Mouse (Mus musculus) neural tube, embryonic 15.5 days (tissue): ENCODE results near the gene Spag16. TPM values are rescaled to one million over a fixed set of nuclear protein-coding genes. Genes with fewer than 3 reads are reported as not detected.

Source experiments
- ATAC-seq: fragments of 200-750 bp; cut with Nextera tagmentation; 2 replicates; pipeline ENCODE4 v1.8.0; 2017; ENCODE audit warnings: mild to moderate bottlenecking, moderate TSS enrichment, moderate library complexity; ENCODE audit not compliant: low FRiP score
- H3K27ac ChIP-seq: fragments of 300-500 bp; sonication (generic); replicated peaks from 2 replicates; pipeline ENCODE4 v1.5.1; 2015; ENCODE audit warnings: mild to moderate bottlenecking, inconsistent platforms
- H3K27me3 ChIP-seq: fragments of 300-500 bp; sonication (generic); replicated peaks from 2 replicates; pipeline ENCODE4 v1.6.1; 2015; ENCODE audit warnings: inconsistent platforms
- H3K36me3 ChIP-seq: fragments of 300-500 bp; sonication (generic); 2 replicates; pipeline ENCODE4 v1.6.1; 2015; ENCODE audit warnings: inconsistent platforms
- H3K4me1 ChIP-seq: fragments of 300-500 bp; sonication (generic); 2 replicates; pipeline ENCODE4 v1.6.1; 2015; ENCODE audit warnings: inconsistent platforms
- H3K4me2 ChIP-seq: fragments of 300-500 bp; sonication (generic); 2 replicates; pipeline ENCODE4 v1.6.1; 2015; ENCODE audit warnings: inconsistent platforms, mild to moderate bottlenecking, moderate library complexity
- H3K4me3 ChIP-seq: fragments of 300-500 bp; sonication (generic); replicated peaks from 2 replicates; pipeline ENCODE4 v1.5.1; 2015; ENCODE audit warnings: mild to moderate bottlenecking, inconsistent platforms
- H3K9ac ChIP-seq: fragments of 300-500 bp; sonication (generic); replicated peaks from 2 replicates; pipeline ENCODE4 v1.6.1; 2015; ENCODE audit warnings: mild to moderate bottlenecking, inconsistent platforms
- H3K9me3 ChIP-seq: fragments of 300-500 bp; sonication (generic); replicated peaks from 2 replicates; pipeline ENCODE4 v1.6.1; 2016; ENCODE audit warnings: inconsistent platforms
- WGBS: fragments of 180-500 bp; shearing (Covaris S2); methylation state at CpG from one replicate; pipeline ENCODE4 v1.1.7; 2015; ENCODE audit warnings: mixed read lengths; 5-methylcytosine and 5-hydroxymethylcytosine counted together
- polyA plus RNA-seq: library from polyadenylated mRNA; unstranded; fragments of >200 nt; fragmentation: Nextera tagmentation; extraction: Ambion mirVana; gene quantifications from 2 replicates; pipeline ENCODE4 v1.2.1, GENCODE M21; 2015

Spag16 gene
- polyA plus RNA-seq, 1 experiment from 2014 or later: 0.95 TPM

DNA sequence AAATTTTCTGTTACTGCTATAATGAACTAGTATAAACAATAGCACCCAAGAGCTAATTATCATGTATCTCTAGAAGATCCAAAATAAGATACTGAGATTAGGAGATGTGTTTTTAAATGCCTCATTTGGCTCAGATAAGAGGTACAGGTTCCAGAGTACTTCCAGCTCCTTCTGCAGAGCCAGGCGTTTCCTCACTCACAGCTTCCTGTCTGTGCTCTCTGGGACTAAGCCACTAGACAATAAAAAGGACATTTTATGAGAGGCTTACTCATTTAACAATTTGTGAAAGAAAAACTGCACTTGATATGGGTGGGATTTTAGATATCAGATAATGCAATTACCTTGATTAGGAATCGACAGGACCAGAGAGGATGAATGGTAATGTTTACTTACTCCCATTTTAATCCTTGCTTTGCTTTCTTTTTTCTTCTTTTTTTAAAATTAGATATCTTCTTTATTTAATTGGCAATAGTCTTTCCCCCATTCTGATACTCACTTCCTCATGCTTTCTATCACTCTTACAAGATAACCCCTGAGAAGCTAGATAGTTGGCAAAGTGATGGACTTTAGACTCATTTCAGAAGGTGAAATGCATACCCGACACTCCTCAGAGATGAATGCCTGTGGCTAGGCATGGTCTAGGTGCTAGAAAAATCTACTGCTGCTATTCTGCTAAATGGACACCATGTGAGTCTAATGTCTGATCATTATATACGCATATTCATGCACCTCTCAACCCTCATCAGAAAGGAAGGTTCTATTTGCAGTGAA is 289.6 kb downstream of the Spag16 start:
- no peaks in the 10 kb centered on the region for H3K36me3 ChIP-seq
- no peaks in the 10 kb centered on the region for H3K9me3 ChIP-seq
- no peak overlapping the region for H3K9ac ChIP-seq
- H3K4me1 ChIP-seq: no peaks in the 10 kb centered on the region
- no peak overlapping the region for H3K4me2 ChIP-seq
- WGBS: 88% methylated on average over 4 of the region's 4 CpGs
- no peak overlapping the region for H3K27ac ChIP-seq
- ATAC-seq: no peak
- no peaks in the 10 kb centered on the region for H3K27me3 ChIP-seq
- H3K4me3 ChIP-seq: no peak overlapping the region

- Histone ChIP-seq H3K4me1 (no peaks in the 10 kb centered on the region), H3K9me3 (no peaks in the 10 kb centered on the region), H3K36me3 (no peaks in the 10 kb centered on the region), H3K4me2 (no peak overlapping the region), H3K27ac (no peak overlapping the region), H3K27me3 (no peaks in the 10 kb centered on the region), H3K4me3 (no peak overlapping the region), H3K9ac (no peak overlapping the region)
- WGBS: 67% methylated on average over 2 of the region's 2 CpGs
- no peak for ATAC-seq
These were observed 301.3 kb downstream of the Spag16 start for GRCm38 (mm10) chr1:70128035-70128434.

DNA sequence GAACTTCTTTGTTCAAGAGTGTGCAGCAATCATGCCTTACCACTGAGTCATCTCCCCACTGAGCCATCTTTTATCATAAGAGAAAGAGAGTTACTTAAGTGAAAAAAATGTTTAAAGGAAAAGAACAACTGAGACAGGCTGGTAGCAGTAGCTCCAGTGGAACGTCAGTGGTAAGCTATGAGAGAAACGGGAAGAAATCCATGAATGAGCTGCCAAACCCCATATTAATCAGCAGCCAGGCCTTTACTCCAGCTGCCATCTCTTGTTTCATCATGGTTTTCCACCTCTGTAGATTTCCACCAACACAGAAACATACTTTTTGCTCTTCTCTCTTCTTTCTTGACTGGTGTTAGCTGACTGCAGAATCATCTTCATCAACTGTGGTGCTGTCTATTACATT is 308.8 kb downstream of the Spag16 start:
- Histone ChIP-seq H3K36me3 (no peaks in the 10 kb centered on the region), H3K27ac (no peak overlapping the region), H3K4me3 (no peak overlapping the region), H3K4me1 (no peaks in the 10 kb centered on the region), H3K4me2 (no peak overlapping the region), H3K9me3 (no peaks in the 10 kb centered on the region), H3K27me3 (no peaks in the 10 kb centered on the region), H3K9ac (no peak overlapping the region)
- no peak for ATAC-seq
- WGBS: 80% methylated on average over 2 of the region's 2 CpGs

DNA sequence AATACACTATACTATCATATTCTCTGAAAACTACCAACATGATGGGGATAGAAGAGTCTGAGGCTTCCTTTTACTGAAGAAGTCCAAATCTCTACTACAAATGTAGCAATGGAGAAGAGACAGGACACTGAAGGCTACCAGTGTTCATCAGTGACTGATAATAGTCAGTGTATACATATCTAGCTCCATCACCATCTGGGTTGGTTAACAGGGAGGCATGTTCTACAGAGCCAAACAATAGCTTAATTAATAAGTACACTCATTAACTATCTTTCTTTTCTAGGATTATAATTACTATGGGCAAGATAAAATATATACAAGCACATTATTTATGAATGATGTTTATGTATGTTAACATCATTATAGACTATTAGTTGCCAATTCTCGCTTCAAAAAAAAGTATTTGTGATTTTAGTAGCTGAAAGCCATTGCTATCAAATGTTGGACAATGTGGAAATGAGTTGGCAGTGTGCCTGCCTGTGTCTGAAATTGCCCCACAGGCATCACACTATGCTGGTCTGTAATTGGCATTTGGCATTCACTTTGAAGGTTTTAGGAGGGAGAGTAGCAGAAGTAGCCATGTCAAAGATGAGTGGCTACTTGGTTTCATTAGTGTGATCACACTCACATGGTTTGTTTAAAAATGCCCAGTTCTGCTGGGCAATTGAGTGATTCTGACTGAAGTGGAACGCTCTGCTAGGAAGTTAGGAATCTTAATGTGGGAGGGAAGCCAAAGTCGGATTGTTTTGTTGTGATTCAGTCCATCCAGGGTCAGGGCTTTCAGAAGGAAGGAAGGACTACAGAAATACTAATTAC is 338.8 kb downstream of the Spag16 start:
- WGBS: 66% methylated on average over 3 of the region's 3 CpGs

DNA sequence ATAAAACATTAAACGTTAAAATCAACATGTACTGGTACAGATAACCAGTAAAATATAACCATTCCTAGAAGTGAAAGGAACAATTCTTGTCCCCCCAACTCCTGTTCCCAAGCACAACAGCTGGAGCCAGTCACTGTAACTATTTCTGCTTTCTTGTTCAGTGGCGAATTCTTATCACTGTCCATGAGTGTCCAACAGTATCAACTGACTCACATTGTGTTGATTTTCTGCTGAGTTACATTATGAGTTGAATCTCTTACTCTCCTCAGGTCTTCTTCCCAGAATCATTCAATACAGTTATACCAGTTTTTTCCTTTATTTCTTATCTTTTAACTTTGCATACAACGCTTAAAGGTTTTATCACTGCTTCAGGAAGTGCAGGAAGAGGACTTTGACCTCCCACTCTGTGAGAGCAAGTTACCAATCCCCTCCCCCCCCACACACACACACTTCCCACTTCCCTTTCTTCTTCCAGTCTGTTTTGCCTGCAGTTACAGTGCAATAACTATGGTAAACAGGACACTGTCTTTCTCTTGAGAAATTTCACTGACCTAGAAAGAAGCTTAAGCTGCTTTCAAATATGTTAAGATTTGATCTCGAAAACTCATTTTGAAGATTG is 353.5 kb downstream of the Spag16 start:
- H3K27ac ChIP-seq: no peak overlapping the region
- no peak overlapping the region for H3K4me3 ChIP-seq
- H3K27me3 ChIP-seq: no peaks in the 10 kb centered on the region
- no peak for ATAC-seq
- H3K4me2 ChIP-seq: no peak overlapping the region
- no peaks in the 10 kb centered on the region for H3K4me1 ChIP-seq
- 83% methylated on average over 4 of the region's 4 CpGs for WGBS
- no peak overlapping the region for H3K9ac ChIP-seq
- no peaks in the 10 kb centered on the region for H3K9me3 ChIP-seq
- H3K36me3 ChIP-seq: no peaks in the 10 kb centered on the region

More for the DNA sequence above, 338.8 kb downstream of the Spag16 start:
- H3K9ac ChIP-seq: no peak overlapping the region
- no peaks in the 10 kb centered on the region for H3K9me3 ChIP-seq
- H3K4me2 ChIP-seq: no peak overlapping the region
- H3K4me1 ChIP-seq: no peaks in the 10 kb centered on the region
- H3K27me3 ChIP-seq: no peaks in the 10 kb centered on the region
- ATAC-seq: no peak
- H3K36me3 ChIP-seq: no peaks in the 10 kb centered on the region
- H3K27ac ChIP-seq: no peak overlapping the region
- no peak overlapping the region for H3K4me3 ChIP-seq

DNA sequence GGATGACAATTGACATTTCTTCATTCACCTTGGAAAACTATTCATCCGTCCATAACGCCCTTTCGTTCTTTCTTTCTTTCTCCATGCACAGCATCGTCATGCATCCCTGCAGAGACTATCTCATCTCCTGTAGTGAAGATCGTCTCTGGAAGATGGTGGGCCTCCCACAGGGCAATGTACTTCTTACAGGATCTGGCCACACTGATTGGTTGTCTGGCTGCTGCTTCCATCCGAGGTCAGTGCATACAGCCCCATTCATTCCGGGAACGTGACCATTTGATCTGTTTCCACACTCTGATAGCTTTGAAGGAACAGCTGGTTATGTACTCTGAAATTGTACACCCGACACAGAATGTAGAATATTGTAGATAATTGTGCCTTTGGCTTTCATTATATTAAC is 438.0 kb downstream of the Spag16 start:
- Histone ChIP-seq H3K27ac (no peak overlapping the region), H3K9me3 (no peaks in the 10 kb centered on the region), H3K36me3 (no peaks in the 10 kb centered on the region), H3K4me1 (no peaks in the 10 kb centered on the region), H3K9ac (no peak overlapping the region), H3K4me2 (no peak overlapping the region), H3K27me3 (no peaks in the 10 kb centered on the region), H3K4me3 (no peak overlapping the region)
- ATAC-seq: no peak
- WGBS: 42% methylated on average over 9 of the region's 9 CpGs

GRCm38 (mm10) chr1:70265920-70266505 is 439.2 kb downstream of the Spag16 start:
- Histone ChIP-seq H3K36me3 (no peaks in the 10 kb centered on the region), H3K4me3 (no peak overlapping the region), H3K9me3 (no peaks in the 10 kb centered on the region), H3K4me1 (no peaks in the 10 kb centered on the region), H3K4me2 (no peak overlapping the region), H3K27me3 (no peaks in the 10 kb centered on the region), H3K9ac (no peak overlapping the region), H3K27ac (no peak overlapping the region)
- ATAC-seq: no peak
- WGBS: 74% methylated on average over 5 of the region's 5 CpGs

DNA sequence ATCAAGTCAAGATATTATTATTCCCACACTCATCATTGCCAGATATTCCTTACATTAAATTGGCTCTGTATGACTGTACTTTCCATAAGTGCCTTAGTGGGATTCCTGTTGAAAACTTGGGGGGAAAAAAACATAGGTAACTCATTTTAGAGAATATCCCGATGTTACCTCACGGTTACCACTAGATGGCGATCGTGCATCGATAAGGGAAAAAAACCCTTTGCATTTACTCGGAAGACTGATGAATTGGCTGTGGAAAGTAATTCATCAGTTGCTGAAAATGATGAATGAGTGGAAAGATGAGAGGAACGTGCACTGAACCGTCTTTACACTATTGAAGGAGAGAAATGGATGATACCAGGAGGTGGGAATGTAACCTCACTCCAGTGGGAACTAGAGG is 443.4 kb downstream of the Spag16 start:
- no peak for ATAC-seq
- Histone ChIP-seq H3K9ac (no peak overlapping the region), H3K27ac (no peak overlapping the region), H3K36me3 (no peaks in the 10 kb centered on the region), H3K9me3 (no peaks in the 10 kb centered on the region), H3K4me1 (no peaks in the 10 kb centered on the region), H3K4me2 (no peak overlapping the region), H3K27me3 (no peaks in the 10 kb centered on the region), H3K4me3 (no peak overlapping the region)
- 22% methylated on average over 8 of the region's 8 CpGs for WGBS

DNA sequence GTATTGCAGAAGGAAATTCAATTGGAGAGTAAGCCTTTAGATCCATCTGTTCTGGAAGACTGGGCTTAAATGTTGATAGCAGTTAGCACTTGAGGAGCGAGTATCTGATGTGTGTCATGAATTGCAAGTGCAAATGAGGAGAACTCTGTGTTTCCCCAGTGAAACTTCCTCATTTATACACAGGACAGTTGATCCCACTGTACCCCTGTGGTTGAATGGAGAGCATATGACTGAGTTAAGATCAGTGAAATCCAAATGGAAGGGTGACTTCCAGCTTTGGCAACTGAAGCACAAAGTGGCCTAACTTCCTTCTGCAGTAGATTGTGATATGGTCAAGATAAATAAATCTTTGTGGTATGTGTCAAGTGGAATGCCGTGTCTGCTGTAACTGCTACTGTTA is 446.0 kb downstream of the Spag16 start:
- Histone ChIP-seq H3K27me3 (no peaks in the 10 kb centered on the region), H3K36me3 (no peaks in the 10 kb centered on the region), H3K9me3 (no peaks in the 10 kb centered on the region), H3K4me2 (no peak overlapping the region), H3K4me1 (no peaks in the 10 kb centered on the region), H3K4me3 (no peak overlapping the region), H3K27ac (no peak overlapping the region), H3K9ac (no peak overlapping the region)
- ATAC-seq: no peak
- 77% methylated on average over 2 of the region's 2 CpGs for WGBS

DNA sequence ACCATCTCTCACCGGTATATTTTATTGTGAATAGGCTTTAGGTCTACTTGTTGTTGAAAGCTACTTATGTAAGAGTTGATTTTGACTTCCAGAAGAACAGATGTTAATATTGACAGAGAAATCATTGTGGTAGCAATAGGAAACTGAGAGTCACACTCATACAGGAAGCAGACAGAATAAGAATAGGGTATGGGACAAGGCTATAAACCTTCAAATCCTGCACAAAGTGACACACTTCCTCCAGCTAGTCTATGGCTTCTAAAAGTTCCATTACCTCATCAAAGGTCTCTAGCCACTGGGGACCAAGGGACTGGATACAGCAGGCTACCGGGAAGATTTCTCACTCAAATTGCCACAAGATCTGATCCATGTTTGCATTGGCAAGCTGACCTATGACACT is 452.5 kb downstream of the Spag16 start:
- no peak overlapping the region for H3K9ac ChIP-seq
- H3K4me3 ChIP-seq: no peak overlapping the region
- H3K9me3 ChIP-seq: no peaks in the 10 kb centered on the region
- no peaks in the 10 kb centered on the region for H3K4me1 ChIP-seq
- H3K27ac ChIP-seq: no peak overlapping the region
- ATAC-seq: no peak
- 88% methylated on average over 2 of the region's 2 CpGs for WGBS
- H3K36me3 ChIP-seq: no peaks in the 10 kb centered on the region
- no peaks in the 10 kb centered on the region for H3K27me3 ChIP-seq
- H3K4me2 ChIP-seq: no peak overlapping the region

GRCm38 (mm10) chr1:70283388-70283787 is 456.6 kb downstream of the Spag16 start:
- H3K4me2 ChIP-seq: no peak overlapping the region
- H3K9me3 ChIP-seq: no peaks in the 10 kb centered on the region
- H3K4me1 ChIP-seq: no peaks in the 10 kb centered on the region
- H3K27ac ChIP-seq: no peak overlapping the region
- H3K4me3 ChIP-seq: no peak overlapping the region
- H3K9ac ChIP-seq: no peak overlapping the region
- no peaks in the 10 kb centered on the region for H3K27me3 ChIP-seq
- ATAC-seq: no peak
- whole genome bisulfite sequencing: 95% methylated on average over 1 of the region's 1 CpGs
- no peaks in the 10 kb centered on the region for H3K36me3 ChIP-seq
